Mouse (Mus musculus) spleen, embryonic (tissue): Measurements from ENCODE around the gene Irf8.

Experiments
- CTCF ChIA-PET: fragments of 350-600 bp; sonication (Branson Sonifier 250); formaldehyde crosslinking; loops from one replicate; lab custom pipeline; 2022; lab: Charles Lee

Irf8 gene

DNA sequence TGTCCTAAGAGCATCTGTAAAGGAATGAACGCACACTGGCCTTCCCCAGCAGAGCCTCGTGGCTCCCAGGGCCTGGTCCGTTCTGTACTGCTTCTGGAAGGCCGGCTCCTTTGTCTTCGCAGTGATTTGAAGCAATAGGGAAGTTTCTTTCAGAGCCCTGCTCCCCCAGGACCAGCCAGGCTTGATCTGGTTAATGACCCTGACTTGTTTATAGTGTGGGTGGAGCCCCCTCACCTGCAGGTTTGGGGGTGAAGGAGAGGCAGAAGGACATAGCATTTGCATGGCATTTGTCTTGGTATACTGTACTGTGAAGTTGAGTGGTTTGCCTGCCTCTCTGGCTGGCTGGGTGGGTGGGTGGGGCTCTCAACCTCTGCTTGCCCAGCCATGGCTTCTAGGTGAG lies 8.3 kb downstream of the Irf8 start:
- CTCF ChIA-PET = no interaction called here

DNA sequence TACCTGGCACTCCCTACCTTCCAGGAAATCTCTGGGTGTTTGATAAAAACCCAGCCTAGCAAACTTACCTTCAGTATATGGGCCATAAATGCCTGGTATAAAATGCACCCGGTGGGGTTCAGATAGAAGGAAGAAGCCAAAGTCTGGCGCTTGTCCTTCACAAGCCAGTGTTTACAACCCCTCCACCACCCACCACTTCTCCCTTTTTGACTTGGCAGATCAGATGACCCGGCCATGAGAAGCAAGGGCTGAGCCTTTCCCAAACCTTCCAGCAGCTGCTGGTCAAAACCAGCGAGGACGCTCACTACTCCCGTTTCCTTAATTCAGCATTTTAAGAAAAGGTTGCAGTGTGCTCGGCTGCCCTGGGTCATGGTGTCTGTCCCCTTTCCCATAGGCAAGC lies 9.1 kb downstream of the Irf8 start:
- CTCF ChIA-PET = interaction anchor here (0.6 to 1.3 kb wide), 3 partner anchors 12 to 51 kb away, joined by 3 read pairs; no protein-coding TSS in a partner anchor

DNA sequence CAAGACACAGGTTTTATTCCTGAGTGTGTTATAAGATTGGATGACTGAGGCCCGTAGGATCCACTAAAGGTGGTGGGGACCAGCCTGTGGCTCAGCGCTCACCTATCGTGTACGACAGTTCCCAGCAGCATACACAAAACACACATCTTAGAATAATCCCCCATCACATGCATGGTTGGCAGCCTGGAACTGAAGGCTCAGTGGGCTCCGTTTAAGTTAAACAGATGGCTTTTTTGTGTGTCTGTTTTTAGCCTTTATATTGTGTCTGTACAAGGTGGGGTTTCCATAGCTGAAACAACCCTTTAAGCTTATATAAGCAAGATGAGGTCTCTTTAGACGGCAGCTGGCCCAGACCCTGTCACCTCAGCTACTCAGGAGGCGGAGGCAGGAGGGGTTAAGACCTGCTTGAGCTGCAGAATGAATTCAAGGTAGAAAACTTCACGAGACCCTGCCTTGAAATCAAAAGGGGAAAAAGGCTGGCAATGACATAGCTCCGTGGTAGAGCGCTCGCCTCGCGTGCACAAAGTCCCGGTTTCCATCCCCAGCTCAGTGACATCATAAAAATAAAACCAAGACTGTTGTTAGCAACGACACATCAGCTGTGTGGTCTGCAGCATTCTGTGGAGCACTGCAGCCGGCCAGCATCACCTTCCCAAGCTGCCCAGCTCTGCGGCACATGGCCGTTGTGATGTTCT lies 10.0 kb downstream of the Irf8 start:
- CTCF ChIA-PET = interaction anchor here (0.6 to 1.3 kb wide), 4 partner anchors 11 to 1322 kb away, joined by 3 read pairs; no protein-coding TSS in a partner anchor

DNA sequence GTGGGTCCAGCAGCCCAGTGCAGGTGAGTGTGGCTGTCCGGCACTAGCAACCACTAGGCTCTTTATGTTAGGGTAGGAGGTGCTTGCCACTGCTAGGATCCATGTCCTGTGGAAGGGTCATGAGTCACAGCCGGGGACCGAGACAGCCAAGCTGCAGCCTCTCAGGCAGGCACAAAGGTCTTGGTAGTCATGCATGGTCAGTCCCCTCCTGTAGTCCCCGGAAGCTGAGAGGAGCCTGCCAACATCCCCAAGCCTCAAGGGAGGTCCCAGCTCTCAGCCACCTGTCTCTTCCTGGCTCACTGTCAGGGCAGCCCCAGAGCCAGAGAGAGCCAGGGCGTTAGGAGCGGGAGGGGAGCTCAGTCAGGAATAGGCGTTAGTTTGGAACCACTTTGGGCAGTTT lies 11.1 kb downstream of the Irf8 start:
- CTCF ChIA-PET = interaction anchor here (0.9 to 1.9 kb wide), 4 partner anchors 11 to 63 kb away, joined by 3 to 6 read pairs (median 6); no protein-coding TSS in a partner anchor

DNA sequence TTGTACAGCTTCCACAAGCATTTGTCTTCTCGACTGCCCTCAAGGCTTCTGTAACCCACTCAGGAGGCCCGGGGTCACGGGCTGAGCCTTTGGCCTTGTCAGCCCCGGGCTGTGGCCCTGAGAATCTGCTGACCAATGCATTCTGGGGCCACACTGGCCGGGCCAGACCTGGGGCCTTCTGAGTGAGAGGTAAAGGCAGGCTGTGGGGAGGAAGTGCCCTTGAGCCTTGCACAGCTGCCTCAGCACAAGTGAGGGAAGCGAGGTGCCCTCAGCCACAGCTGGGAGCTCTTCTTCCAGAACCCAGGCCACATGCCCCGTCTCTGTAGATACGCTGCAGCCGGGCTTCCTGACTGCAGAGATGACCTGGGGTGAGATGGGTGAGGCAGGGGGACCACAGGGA lies 14.5 kb downstream of the Irf8 start:
- CTCF ChIA-PET = no interaction called here

DNA sequence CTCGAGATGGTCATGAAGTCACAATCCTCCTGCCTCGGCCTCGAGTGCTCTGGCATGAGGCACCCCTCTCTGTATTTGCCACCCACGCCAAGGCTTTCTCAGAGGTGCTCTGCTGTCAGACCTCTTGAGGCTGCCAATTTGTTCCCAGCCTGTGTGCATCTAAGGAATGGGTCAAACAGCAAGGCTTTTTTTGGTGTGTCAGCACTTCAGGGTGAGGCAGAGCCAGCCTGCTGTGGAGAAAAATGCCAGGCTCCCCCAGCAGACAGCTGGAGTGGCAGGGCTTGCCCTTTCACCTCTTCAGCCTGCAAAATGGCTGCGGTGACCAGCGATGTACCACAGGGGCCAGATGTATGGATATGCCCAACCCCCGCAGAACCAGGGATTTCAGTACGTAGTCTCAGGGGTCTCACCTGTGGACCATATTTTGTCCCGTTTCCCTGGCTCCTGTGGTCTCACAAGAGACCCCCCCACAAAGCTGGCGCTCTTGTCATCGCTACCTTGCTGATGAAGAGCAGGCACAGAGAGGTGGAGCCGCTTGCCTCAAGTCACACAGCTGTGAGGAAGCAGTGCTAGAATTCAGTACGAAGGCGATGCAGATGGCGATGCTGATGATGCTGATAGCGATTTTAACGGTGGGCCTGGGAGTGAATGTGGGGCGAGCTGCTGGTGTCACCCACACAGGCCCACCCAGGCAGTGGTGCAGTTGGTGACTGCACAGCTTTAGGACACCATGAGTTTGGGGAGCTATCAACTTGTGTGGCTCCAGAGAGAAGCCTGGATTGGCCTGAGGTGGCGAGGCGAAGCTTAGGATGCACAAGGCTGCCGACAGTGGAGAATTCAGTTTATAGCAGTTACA lies 15.3 kb downstream of the Irf8 start:
- CTCF ChIA-PET = interaction anchor here (0.8 to 1.1 kb wide), 2 partner anchors 8 to 13 kb away, joined by 3 read pairs; no protein-coding TSS in a partner anchor

DNA sequence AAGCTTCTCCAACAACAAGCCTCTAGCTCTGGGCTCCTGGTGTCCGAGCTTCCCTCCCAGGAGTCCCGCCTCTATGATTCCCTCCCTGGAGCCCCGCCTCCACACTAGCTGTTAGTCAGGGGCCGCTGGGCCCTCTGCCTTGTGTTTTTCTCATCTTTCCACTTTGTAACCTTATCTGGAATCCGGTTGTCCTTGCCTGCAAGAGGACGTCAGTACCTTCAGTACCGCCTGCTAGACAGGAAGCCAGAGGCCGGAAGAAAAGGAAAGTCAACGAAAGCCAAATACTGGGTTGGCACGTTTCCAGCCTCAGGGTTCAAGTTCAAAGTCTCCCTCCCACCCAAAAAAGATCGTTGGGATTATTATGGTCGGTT lies 15.9 kb downstream of the Irf8 start:
- CTCF ChIA-PET = interaction anchor here (0.7 to 1.1 kb wide), 3 partner anchors 8 to 14 kb away, joined by 3 read pairs; no protein-coding TSS in a partner anchor

DNA sequence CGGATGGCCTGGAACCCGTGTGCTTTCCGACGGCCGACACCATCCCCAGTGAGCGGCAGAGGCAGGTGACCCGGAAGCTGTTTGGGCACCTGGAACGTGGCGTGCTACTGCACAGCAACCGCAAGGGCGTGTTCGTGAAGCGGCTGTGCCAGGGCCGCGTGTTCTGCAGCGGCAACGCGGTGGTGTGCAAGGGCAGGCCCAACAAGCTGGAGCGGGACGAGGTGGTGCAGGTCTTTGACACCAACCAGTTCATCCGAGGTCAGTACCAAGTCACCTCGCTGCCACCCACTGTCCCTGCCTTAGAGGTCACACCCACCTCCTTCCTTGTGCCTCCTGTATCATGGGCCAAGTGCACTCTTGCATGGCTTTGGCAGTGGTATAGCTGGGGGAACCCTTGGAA lies 17.3 kb downstream of the Irf8 start:
- CTCF ChIA-PET = no interaction called here

DNA sequence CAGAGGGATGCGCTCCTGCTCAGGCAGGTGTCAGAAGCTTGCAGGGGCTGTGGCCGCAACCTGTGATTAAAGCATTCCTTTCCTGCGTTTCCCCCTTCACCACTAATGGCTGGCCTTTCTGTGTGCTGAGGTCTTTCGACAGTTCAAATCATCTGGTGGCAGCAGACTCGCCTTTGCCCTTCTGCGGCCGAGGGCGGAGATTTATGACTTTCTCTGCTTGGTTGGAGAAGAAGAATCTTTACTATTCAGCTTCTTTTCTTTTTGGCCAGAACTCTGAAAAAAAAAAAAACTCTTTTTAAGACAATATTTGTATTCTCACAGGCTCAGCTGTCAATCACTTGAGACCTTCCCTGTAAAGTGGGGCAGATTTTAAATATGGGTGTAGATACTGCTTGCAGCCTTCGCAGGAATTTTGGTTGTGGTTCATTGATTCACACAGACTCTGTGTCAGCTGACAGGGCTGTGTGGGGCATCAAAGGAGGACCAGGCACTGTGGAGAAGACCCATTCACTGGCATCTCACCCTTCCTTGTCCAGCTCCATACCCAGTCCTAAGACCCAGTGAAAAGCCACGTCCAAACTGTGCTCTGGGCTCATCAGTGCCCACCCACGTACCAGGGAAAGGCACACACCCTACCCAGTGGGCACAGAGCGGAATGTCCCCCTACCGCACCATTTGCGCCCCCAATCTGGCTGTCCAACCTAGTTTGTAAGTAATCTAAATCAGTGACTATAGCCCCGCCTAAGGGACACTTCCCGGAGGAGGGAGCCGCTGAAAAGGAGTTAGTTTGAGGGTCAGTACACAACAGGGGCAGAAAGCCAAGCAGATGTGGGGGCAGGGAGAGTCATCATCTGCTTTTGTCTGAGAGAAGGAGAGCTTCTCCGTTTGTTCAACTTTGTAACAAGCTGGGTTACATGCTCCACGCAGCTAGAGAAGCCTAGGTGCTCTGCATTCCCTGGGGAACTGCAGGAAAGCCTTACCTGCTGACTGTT lies 19.4 kb downstream of the Irf8 start:
- CTCF ChIA-PET = no interaction called here

DNA sequence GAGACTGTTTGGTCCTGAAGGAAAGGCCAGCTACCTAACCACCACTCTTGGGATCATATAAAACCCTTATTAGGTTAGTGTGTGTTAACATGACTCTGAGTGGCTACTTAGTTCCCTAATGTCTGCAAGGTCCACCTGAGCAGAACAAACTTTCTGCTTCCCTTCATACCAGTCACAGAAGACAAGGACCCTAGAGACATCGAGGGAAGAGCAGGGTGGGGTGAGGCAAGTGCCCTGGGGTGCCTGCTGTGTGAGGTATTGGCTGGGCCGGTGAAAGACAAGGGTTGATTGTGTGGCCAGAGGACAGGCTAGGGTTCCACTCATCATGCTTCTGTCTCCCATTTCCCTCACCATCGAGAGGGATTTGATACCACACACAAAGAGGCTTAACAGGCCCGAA lies 21.8 kb downstream of the Irf8 start:
- CTCF ChIA-PET = interaction anchor here (1.1 to 2.2 kb wide), 3 partner anchors 10 to 17 kb away, joined by 4 to 9 read pairs (median 6); no protein-coding TSS in a partner anchor

DNA sequence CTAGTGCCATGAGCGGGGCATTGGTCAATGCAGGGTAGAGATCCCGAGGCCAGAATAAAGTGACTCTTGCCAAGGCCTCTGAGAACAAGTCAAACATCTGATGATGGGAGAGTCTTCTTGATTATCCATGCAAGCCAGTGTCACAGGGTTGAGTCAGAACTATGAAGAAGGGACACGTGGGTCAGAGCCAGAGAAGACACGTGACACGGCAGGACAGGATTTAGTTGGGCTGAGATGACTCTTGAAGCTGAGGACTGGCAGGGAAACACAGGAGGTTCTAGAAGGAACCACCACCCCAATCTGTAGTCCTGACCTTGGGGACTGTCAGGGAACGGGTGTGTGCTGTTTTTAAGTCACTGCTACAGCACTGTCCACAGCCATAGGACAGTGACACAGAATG lies 23.7 kb downstream of the Irf8 start:
- CTCF ChIA-PET = no interaction called here

DNA sequence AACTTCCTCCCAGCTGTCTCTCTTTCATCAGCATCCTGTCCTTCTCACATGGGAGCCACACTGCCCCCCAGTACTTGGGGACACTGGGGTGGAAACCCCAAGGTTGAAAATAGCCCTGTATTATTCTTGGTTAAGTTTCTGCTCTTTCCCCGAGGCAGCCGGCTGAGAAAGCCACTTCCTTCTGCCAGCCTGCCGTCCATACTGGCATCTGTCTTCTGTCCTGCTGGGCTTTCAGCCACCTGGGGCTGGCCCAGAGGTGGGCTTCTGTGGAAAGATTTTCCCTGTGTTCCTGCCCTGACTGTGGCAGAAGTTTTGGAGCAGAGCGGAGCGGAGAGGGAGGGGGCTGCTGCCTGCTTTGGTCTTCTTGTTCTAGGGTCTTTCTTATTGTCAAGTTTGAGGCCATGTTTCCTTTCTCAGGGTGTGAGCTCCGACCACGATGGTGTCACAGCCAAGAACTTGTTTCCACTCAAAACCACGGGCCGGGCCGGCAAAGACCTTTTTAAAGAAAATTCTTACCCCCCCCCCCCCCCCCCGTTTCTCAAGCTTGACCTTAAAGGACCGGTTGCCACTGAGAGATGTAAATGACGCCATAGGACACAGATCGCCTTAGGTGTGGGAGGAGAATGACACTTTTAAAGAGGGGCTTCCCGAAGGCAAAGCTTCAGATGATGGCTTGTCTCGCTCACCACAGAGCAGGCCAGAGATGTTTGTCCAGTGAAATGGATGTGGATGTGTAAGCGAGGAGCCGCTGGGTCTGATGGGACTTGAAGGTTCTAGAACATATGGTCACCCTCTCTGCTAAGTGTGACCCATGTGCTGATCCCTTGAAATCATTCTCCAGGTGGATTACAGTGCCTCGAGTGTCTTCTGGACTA lies 24.4 kb downstream of the Irf8 start:
- CTCF ChIA-PET = interaction anchor here (0.6 kb wide), 4 partner anchors 15 to 80 kb away, joined by 3 to 12 read pairs (median 5); no protein-coding TSS in a partner anchor

DNA sequence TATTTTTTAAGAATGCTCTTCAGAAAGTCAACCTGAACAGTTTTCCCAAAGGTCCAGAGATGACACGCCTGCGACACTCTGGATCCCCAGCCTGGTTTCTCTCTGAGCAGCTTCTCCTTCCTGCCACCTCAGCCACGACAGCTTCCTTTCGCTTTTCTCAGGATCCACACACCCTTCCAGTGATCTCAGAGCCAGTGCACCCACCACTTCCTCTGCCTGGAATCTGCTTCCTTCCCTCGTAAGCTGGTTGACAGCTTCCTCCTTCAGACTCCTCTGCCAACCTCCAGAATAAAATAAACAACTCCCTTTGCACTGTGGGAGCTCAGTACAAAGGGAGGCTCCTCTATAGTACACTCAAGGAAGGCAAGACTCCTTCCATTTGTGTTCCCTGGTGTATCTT lies 27.1 kb downstream of the Irf8 start:
- CTCF ChIA-PET = no interaction called here

DNA sequence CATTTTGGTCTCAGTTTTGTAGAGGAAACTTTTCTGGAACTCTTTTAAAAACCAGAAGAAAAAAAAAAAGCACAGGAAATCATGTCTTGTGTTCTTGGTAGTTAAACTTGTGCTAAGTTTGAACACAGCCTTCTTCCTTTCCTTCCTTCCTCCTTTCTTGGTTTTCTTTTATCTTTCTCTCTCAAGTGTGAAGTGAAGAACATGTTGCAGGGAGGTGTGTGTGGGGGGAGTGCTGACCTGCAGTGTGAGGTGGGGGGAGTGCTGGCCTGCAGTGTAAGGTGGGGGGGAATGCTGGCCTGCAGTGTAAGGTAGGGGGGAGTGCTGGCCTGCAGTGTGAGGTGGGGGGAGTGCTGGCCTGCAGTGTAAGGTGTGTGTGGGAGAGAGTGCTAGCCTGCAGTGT lies 28.5 kb downstream of the Irf8 start:
- CTCF ChIA-PET = no interaction called here

DNA sequence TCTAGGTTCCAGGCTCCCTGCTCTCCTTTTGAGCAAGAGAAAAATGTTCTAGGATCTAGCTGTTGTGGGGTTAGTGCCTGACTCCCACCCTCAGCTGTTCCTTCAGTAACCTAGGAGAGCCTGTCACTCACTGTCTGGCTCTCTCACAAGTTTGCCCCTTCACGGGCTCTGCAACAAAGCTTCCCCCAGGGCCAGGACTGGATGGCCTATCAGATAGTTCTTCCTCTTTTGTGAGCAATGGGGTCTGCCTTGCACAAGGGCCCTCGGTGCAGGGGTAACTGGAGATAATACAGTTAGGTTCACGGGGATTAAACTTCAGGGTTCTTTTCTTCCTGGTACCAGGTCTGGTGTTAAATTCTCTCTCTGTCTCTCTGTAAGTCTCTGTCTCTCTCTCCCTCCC lies 30.5 kb downstream of the Irf8 start:
- CTCF ChIA-PET = no interaction called here

DNA sequence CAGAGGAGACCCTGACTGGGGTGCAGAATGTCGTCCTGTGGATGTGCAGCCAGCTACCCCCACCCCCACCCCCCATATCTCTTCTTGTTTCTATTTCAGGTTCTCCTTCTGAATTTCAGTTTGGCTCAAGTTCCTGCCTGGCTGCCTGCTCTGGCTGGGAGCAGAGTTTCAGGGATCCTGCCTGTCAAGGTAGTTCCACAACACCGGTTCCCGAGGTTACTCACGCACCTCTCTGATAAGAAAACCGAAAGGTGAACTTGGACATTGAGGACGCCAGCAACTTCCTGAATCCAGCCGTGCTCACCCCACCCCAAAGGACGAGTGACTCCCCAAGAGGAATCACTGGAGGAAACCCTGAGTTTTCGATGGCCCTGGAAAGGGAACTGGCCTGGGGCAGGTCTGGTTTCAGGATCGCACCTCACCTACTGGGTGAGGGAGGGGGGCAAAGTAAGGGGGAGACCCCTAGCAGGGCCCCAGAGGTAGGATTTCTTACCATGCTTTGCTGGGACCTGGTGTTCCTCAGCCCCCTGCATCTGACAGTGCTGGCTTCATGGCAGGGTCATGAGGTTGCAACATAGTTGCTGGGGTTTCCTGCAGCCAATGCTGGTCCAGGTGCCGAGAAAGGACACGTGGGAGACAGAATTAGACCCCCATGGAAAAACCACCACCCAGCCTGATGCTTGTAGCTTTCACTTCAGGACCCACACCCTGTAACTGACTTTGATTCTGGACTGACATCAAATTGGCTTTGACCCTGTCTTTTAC lies 32.5 kb downstream of the Irf8 start:
- CTCF ChIA-PET = interaction anchor here (0.9 kb wide), 2 partner anchors 11 to 46 kb away, joined by 3 to 9 read pairs; no protein-coding TSS in a partner anchor

DNA sequence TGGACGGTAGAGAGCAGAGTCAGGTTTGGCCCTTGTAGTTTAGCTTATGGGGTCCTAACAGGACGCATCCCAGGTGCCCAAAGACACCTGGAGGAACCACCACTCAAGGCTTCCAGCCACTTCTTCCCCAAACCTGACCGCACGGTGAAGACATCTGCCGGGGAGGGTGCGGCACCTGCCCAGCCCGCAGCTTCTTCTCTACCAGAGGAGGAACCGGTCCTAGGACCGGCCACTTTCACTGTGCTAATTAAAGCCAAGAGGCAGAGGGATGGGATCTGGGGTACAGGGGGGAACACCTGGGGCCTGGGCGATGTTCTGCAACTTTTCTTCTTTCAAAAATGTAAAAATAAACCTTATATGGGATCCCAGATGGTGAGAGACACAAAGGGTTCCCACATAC lies 41.0 kb downstream of the Irf8 start:
- CTCF ChIA-PET = interaction anchor here (0.6 kb wide), 1 partner anchor 91 kb away, joined by 4 read pairs; no protein-coding TSS in a partner anchor

DNA sequence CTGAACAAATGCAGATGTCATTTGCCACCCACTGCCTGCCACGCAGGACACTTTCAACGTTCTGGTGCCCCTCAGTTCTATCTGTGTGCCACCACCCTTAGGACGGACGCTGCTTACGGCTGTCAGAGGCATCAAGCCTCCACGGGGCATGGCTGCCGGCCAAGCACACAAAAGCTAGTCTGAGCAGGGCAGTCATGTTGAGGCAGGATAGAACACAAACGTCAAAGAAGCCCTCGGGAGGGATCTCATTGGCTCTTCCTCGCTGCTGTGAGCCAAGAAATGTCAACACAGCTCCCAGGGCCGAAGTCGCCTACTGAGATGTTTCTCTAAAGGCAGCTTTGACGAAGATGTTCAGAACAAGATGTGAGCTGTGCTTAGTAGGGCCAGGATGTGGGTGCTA lies 41.6 kb downstream of the Irf8 start:
- CTCF ChIA-PET = no interaction called here

DNA sequence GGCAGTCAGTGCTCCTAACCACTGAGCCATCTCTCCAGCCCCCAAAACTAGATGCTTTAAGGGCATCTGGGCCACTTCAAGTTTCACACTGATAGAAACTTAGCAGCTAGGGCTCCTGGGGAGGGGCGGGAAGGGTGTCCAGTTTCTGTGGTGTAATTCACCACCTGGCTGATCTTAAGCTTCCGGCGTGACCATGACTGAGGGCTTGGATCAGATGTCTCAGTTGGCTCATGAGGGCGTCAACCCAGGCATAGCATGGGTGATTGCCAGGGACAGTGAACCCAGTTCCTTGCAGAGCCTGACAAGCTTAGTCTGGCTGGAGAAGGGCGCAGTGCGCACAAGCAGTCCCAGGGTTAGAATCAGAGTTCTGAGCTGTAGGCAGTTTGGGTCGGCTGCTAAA lies 42.9 kb downstream of the Irf8 start:
- CTCF ChIA-PET = no interaction called here
